Mouse (Mus musculus) urinary bladder, postnatal 25 days (tissue): ENCODE data around the gene Olfr828.

ENCODE experiments used
- DNase-seq: peaks from one replicate; pipeline ENCODE4 v3.0.0; 2022; ENCODE audit warnings: low spot score

Olfr828 gene

GRCm38 (mm10) chr9:18819426-18819825, at the start of gene Olfr828:
Gene Olfr828 (minus strand): TSS chr9:18819526.
- no peak for DNase-seq

GRCm38 (mm10) chr9:18854633-18855032, 35.3 kb upstream of the Olfr828 start, which contains the start of gene Olfr829:
Gene Olfr829 (plus strand): TSS chr9:18854933.
- DNase-seq, result no peak

GRCm38 (mm10) chr9:18785316-18785715, 34.0 kb downstream of the Olfr828 start:
- no peak for DNase-seq

GRCm38 (mm10) chr9:18779476-18779875, 39.9 kb downstream of the Olfr828 start:
- no peak for DNase-seq

GRCm38 (mm10) chr9:18778981-18779380, 40.3 kb downstream of the Olfr828 start:
- DNase-seq, result no peak
